Mouse (Mus musculus) cortical plate, adult 2 months (tissue): ENCODE data around the gene Ranbp2. TPM values are rescaled to one million over a fixed set of nuclear protein-coding genes. Genes with fewer than 3 reads are reported as not detected.

Experiments
- H3K27ac ChIP-seq: fragments of 200-500 bp; 2 replicates; pipeline ENCODE4 v1.5.1; 2012; ENCODE audit warnings: low read length, control low read depth, inconsistent platforms; ENCODE audit not compliant: insufficient read depth
- H3K4me1 ChIP-seq: fragments of 200-500 bp; 2 replicates; pipeline ENCODE4 v1.6.1; 2011; ENCODE audit warnings: low read length; ENCODE audit not compliant: control insufficient read depth, insufficient read depth
- H3K4me3 ChIP-seq: fragments of 200-500 bp; 2 replicates; pipeline ENCODE4 v1.5.1; 2011; ENCODE audit warnings: mild to moderate bottlenecking, low read length, control low read depth; ENCODE audit not compliant: insufficient read depth
- CTCF ChIP-seq: fragments of 200-500 bp; IDR thresholded peaks from 2 replicates; pipeline ENCODE4 v1.5.1; 2011; ENCODE audit warnings: mild to moderate bottlenecking, control low read depth, low read length; ENCODE audit not compliant: insufficient read depth; ENCODE audit errors: extremely low read depth
- POLR2A ChIP-seq: fragments of 200-500 bp; IDR thresholded peaks from 2 replicates; pipeline ENCODE4 v1.6.1; 2011; ENCODE audit warnings: mild to moderate bottlenecking, low read length, control low read depth; ENCODE audit not compliant: insufficient read depth; ENCODE audit errors: extremely low read depth
- polyA plus RNA-seq: library from polyadenylated mRNA; depleted of rRNA; stranded (reverse); fragments of >200 nt; gene quantifications from 2 replicates; pipeline ENCODE4 v1.2.3, GENCODE M21; 2012

Gene Ranbp2
- polyA plus RNA-seq, 1 experiment = 18.1 TPM

DNA sequence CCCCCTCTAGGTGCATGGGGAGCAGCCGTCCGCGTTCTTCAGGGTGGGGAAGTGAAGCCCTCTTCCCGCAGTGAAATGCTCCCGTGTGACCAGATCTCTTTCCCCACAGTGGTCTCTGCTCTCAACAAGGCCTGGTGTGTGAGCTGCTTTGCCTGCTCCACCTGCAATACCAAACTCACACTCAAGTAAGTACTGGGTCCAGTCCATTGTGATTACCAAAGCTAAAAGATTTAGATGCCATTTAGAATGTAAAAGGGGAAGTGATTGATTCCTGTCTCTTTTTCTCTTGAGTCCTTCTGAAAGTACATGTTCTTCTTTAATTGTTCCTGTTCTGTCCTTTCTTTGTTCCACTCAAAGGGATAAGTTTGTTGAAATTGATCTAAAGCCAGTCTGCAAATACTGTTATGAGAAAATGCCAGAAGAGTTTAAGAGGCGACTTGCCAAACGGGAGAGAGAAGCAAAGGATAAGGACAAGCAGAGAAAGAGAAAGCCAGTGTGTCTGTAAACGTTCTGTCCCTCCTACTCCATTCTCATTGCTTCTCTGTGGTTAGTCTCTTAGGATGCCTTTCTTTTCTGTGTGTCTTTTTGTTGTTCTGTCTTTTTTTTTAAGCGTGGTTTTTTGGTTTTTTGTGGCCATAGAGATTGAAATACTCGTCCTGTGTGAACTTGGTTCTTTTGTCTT is 28.3 kb upstream of the Ranbp2 start:
- Histone ChIP-seq H3K4me3 (no peak overlapping the region), H3K27ac (no peak overlapping the region), H3K4me1 (no peaks in the 10 kb centered on the region)
- no peak for TF ChIP-seq POLR2A
- TF ChIP-seq CTCF = no peak

DNA sequence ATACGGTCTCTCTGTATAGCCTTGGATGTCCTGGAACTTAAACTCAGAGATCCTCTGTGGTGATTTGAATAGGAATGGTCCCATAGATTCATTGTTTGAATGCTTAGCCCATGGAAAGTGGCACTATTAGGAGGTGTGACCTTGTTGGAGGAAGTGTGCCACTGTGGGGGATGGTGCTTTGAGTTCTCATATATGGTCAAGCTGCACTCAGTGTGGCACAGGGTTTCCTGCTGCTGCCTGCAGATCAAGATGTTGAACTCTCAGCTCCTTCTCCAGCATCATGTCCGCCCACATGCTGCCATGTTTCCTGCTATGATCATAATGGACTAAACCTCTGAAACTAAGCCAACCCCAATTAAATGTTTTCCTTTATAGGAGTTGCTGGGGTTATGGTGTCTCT is 18.8 kb upstream of the Ranbp2 start:
- Histone ChIP-seq H3K4me1 (no peaks in the 10 kb centered on the region), H3K27ac (no peak overlapping the region), H3K4me3 (no peak overlapping the region)
- TF ChIP-seq CTCF = no peak
- no peak for TF ChIP-seq POLR2A

DNA sequence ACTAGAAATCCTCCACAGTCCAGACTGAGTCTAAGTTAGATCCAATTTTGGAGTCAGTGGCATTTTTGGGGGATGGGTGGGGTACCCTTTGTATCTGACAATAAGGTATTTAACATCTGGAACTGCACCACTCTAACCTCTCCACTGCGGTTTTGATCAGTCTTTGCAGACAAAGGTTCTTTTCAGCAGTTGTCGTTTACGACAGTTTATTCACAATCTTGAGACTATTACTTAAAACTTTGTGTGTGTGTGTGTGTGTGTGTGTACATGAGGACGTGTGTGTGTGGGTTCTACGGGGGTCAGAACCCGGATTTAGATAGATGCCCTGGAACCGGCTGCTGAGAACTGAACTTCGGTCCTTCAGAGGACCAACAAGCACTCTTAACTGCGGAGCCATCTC is 870 bp upstream of the Ranbp2 start:
- TF ChIP-seq CTCF = no peak
- TF ChIP-seq POLR2A = no peak

GRCm38 (mm10) chr10:58447280-58447781 is 611 bp downstream of the Ranbp2 start:
- Histone ChIP-seq H3K4me3 (peak overlapping the region; percentile 49), H3K27ac (no peak overlapping the region), H3K4me1 (no peaks in the 10 kb centered on the region; the same call in 1 of the 2 replicates)
- TF ChIP-seq POLR2A = no peak
- TF ChIP-seq CTCF = no peak

More for the DNA sequence above, 870 bp upstream of the Ranbp2 start:
- Histone ChIP-seq H3K27ac (peak overlapping the region; percentile 52), H3K4me1 (no peaks in the 10 kb centered on the region; the same call in 1 of the 2 replicates), H3K4me3 (peak overlapping the region; percentile 49)

DNA sequence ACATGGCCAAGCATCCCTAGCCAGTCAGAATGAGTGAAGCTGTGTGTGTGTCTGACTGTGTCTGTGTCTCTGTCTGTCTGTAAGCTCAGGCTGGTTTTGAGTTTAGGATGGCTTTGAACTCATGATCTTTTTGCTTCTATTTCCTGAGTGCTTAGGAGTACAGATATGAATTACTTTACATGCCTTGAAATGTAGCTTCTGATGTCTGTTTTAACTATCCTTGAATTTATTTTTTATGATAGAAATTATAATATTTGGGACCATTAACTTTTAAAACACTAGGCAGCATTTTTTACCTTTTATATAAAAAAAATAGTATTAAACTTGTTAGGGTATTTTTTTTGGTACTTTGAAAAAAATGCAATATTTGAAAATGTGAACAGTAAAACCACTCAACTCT is 4.9 kb downstream of the Ranbp2 start:
- Histone ChIP-seq H3K27ac (no peak overlapping the region), H3K4me1 (no peaks in the 10 kb centered on the region; the same call in 1 of the 2 replicates), H3K4me3 (no peak overlapping the region)
- TF ChIP-seq CTCF (no peak), POLR2A (no peak)

DNA sequence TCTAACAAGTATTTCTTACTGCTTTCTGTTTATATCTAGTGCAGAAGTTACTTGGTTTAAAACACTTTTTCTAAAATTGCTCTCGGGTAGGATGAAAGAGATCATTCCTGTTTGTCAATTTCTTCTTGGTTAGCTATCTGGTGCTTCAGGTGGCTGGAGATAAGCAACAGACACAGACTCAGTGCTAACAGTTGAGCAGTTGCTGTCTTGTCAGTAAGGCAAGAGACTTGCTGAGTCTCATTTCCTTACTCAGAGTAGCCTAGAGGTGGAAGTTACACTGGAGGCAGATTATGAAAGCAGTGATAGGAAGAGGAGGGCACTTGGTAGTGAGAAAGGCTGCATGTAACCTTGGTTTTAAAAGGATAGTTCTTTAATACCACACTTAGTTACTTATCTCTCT is 5.5 kb downstream of the Ranbp2 start:
- H3K27ac ChIP-seq = no peak overlapping the region
- H3K4me3 ChIP-seq = no peak overlapping the region
- TF ChIP-seq CTCF (no peak), POLR2A (no peak)
- H3K4me1 ChIP-seq = no peaks in the 10 kb centered on the region; the same call in 1 of the 2 replicates

DNA sequence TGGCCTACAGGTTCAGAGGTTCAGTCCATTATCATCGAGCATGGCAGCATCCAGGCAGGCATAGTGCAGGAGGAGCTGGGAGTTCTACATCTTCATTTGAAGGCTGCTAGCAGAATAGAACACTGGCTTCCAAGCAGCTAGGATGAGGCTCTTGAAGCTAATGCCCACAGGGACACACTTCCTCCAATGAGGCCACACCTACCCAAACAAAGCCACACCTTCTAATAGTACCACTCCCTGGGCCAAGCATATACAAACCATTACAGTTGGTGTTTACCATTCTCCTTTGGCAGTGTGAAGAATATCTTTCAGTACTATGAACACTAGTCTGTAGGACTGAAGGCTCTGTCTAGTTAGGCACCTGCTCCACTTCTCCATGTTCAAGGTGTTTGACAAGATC is 13.2 kb downstream of the Ranbp2 start:
- H3K27ac ChIP-seq = no peak overlapping the region
- no peak for TF ChIP-seq CTCF
- TF ChIP-seq POLR2A = no peak
- H3K4me1 ChIP-seq = no peaks in the 10 kb centered on the region
- no peak overlapping the region for H3K4me3 ChIP-seq

GRCm38 (mm10) chr10:58477086-58477755 is 30.5 kb downstream of the Ranbp2 start:
- H3K4me3 ChIP-seq = no peak overlapping the region
- H3K4me1 ChIP-seq = peaks cover 9% of the 10 kb centered on the region; the same call in 1 of the 2 replicates
- no peak for TF ChIP-seq CTCF
- TF ChIP-seq POLR2A = no peak
- peak overlapping the region; percentile 87 for H3K27ac ChIP-seq

DNA sequence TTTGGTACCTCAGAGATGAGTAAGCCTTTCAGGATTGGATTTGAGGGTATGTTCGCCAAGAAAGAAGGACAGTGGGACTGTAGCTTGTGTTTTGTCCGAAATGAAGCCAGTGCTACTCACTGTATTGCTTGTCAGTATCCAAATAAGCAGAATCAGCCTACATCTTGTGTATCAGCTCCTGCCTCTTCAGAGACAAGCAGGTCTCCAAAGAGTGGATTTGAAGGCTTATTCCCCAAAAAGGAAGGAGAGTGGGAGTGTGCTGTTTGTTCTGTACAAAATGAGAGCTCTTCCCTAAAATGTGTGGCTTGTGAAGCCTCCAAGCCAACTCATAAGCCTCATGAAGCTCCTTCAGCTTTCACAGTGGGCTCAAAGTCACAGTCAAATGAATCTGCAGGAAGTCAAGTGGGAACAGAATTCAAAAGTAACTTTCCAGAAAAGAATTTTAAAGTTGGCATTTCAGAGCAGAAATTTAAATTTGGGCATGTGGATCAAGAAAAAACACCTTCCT is 31.4 kb downstream of the Ranbp2 start:
- no peak for TF ChIP-seq CTCF
- no peak for TF ChIP-seq POLR2A
- peaks cover 9% of the 10 kb centered on the region; the same call in 1 of the 2 replicates for H3K4me1 ChIP-seq
- H3K4me3 ChIP-seq = no peak overlapping the region
- peak overlapping the region; percentile 91 for H3K27ac ChIP-seq

DNA sequence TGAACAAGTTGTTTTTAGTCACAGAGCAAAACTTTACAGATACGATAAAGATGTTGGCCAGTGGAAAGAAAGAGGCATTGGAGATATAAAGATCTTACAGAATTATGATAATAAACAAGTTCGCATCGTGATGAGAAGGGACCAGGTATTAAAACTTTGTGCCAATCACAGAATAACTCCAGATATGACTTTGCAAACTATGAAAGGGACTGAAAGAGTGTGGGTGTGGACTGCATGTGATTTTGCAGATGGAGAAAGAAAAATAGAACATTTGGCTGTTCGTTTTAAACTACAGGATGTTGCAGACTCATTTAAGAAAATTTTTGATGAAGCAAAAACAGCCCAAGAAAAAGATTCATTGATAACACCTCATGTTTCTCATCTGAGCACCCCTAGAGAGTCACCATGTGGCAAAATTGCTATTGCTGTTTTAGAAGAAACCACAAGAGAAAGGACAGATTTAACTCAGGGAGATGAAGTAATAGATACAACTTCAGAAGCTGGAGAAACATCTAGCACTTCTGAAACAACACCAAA is 33.3 kb downstream of the Ranbp2 start:
- Histone ChIP-seq H3K27ac (no peak overlapping the region), H3K4me1 (peaks cover 9% of the 10 kb centered on the region; the same call in 1 of the 2 replicates)
- TF ChIP-seq CTCF (no peak), POLR2A (no peak)

More for the DNA sequence above, 33.3 kb downstream of the Ranbp2 start:
- no peak overlapping the region for H3K4me3 ChIP-seq
